Mouse (Mus musculus): Measurements from ENCODE around the gene Stau1.
"Not testable (repeated sequence)": the region's sequence is repeated elsewhere in the genome, so short reads cannot be mapped to it uniquely, and the experiment has no call there.

Stau1 gene

DNA sequence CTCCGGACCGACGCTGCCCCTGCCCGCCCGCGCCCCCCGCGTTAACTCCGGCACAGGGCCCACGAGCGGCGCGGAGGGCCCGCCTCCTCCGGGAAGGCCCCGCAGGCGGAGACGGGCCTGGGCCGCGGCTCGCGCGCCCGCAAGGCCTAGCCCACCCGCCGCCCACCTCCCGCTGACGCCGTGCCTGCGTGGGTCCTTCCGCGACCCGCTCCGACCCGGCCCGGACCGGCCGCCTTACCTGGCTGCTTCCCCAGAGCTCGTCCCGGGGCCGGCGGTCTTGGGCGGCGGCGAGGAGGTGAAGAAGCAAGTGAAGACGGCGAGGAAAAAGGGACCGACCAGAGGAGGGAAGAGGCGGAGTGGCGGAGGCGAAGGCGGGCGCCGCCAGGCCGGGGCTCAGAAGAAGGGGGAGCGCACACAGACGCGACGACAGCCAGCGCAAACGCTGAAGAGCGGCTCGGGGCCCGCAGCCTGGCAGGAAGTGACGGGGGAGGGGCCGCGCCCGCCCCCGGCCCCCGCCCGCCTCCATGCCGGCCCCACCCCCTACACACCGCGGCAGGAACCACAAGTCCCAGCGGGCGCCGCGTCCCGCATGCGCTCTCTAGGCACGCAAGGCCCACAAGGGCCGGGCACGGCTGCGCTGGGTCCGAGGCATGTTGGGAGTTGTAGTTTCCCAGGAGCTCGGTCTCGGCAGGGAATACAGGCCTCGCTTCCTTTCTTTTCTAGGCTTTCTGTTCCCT lies at the start of gene Stau1:
Gene Stau1, minus strand, starts transcription at position 504 of the 737 bp plus-strand sequence.
- peak; percentile 93 to 94 for DNase-seq

GRCm38 (mm10) chr2:167043400-167044121 lies 47.5 kb upstream of the Stau1 start:
- DNase-seq, result no peak

- no peak for DNase-seq
Observed at GRCm38 (mm10) chr2:167039386-167039785, 43.3 kb upstream of the Stau1 start.

DNA sequence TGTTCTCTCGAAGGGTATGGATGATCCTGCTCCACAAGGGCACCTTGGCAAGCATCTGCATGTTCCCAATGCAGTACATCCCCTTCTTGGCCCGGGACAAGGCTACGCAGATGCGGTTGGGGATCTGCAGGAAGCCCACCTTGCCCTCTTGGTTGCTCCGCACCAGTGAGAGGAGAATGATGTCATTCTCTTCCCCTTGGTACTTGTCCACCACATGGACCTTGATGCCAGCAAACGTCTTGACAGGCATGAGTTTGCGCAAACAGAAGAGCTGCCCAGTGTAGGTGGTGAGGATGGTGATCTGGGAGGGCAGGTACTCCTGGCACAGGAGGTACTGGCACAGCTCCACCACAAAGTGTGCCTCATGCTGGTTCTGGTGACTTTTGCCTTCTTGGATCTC lies 42.6 kb upstream of the Stau1 start:
- no peak for DNase-seq

- no peak for DNase-seq
Observed at GRCm38 (mm10) chr2:167038297-167038696, 42.2 kb upstream of the Stau1 start.

DNA sequence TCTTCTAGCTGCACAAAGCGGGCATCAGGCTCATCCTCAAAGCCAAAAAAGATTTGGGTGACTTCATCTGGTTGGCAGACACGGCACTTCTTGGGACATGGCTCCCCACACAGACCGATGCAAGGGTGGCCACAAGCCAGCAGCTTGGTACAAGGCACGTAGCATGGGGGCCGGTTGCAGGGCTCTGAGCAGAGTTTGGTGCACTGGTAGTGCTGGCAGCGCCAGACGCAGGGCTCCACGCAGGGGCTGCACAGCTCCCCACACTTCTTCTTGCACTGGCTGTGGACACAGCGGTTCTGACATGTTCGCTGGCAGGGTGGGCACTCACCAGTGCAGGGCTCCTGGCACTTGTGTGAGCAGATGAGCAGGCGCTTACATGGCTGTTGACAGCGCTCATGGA lies 41.6 kb upstream of the Stau1 start:
- DNase-seq, result no peak

DNA sequence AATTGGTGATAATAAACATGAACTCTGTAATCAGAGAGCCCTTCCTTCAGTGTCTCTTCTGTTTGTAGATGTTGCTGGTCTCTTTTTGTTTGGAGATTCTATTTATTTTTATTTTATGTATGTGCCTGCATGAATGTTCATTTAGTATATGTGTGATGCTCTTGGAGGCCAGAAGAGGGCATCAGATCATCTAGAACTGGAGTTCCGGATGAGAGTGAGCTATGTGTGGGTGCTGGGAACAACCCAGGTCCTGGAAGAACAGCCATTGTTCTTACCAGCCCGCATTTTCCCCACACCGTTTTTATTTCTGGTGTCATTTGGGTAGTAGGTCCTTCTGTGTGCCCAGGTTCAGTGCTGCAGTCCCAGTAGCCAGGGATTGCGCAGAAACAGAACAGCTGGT lies 34.4 kb upstream of the Stau1 start:
- DNase-seq, result no peak

- no peak for DNase-seq
Observed at GRCm38 (mm10) chr2:167028553-167028952, 32.5 kb upstream of the Stau1 start.

GRCm38 (mm10) chr2:167019396-167019795 lies 23.3 kb upstream of the Stau1 start:
- no peak for DNase-seq

DNA sequence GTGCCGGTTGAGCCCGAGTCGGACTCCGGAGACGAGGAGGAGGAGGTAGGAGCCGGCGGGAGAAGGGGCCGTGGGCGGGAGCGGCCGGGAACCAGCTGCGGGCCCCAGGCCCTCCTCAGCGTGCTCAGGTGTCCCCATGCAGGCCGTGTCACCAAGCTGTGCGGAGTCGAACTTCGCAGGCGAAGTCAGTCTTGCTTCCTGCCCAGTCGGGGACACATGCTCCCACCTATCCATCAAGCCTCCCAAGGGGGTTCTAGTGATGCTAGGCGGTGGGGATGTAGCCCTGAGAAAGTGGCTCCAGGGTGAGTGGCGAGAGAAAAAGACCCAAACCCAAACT lies 19.3 kb upstream of the Stau1 start:
- no peak for DNase-seq

- DNase-seq, result peak; percentile 82 to 84
Observed at GRCm38 (mm10) chr2:167014702-167015381, 18.7 kb upstream of the Stau1 start, which contains the start of gene Ddx27. TSS of gene Ddx27 (plus strand) at chr2:167015193.

DNA sequence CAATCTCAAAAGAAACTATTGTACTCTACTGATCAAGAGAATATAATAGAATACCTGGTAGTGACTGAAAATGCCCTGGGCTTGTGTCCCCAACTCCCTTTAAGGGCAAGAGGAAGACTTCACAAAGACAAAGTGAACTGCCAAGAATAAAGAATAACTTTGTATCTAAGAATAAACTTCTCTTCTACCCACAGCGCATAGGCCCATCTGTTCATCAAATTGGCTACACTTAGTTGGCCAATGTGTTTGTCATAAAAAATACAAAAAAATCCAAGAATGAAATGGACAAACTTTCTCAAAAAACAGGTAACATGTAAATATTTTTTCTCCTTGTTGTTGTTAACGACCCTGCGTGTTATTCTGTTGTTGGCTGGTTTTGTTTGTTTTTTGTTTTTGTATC lies 14.4 kb upstream of the Stau1 start:
- no peak for DNase-seq

GRCm38 (mm10) chr2:167009483-167009882 lies 13.4 kb upstream of the Stau1 start:
- no peak for DNase-seq

- DNase-seq, result not testable (repeated sequence)
Observed at GRCm38 (mm10) chr2:167007565-167007964, 11.5 kb upstream of the Stau1 start.

GRCm38 (mm10) chr2:167007001-167007491 lies 10.9 kb upstream of the Stau1 start:
- no peak for DNase-seq

DNA sequence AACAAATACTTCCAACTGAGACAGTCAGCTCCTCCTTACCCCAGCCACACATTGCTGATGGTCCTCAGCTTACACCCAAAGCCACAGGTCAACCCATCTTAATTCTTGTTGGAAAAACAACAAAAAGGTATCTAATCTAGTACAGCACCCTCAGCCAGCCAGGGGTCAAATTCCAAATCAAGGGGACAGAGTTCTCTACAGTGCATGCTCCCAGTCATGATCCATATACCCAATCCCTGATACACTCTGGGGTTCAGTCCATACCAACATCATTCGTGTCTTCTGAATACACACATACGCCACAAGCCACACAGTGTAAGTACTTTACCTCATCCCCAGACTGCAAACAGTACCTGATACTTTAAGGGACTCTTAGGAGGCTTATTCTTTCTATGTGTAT lies 10.3 kb upstream of the Stau1 start:
- no peak for DNase-seq

DNA sequence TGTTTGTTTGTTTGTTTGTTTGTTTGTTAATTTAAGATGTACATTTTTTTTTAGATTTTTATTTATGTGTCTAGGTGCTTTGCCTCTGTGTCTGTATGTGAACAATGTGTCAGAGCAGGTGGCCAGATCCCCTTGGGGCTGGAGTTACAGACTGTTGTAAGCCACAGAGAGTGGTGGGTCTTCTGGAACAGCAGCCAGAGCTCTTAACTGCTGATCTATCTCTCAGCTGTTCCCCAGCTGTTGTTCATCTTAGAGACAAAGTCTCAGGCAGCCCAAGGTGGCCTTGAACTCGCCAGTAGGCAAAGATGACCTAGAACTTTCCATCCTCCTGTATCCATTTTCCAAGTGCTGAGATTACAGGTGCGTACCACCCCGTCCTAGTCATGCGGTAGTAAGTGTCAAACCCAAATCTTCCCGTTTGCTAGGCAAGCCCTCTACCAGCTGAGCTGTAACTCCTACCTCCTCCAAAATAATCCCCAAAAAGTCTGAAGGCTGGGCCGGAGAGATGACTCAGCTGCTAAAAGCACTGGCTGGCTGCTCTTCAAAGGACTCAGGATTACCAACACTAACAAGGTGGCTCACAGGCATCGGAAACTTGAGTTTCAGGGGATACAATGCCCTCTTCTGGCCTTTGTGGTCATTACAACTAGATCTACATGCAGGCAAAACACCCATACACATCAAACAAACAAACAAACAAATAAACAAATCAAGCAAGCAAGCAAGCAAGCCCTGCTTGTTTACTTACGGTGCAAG lies 8.2 kb upstream of the Stau1 start:
- peak in 1 of 2 experiments; percentile 32 for DNase-seq

DNA sequence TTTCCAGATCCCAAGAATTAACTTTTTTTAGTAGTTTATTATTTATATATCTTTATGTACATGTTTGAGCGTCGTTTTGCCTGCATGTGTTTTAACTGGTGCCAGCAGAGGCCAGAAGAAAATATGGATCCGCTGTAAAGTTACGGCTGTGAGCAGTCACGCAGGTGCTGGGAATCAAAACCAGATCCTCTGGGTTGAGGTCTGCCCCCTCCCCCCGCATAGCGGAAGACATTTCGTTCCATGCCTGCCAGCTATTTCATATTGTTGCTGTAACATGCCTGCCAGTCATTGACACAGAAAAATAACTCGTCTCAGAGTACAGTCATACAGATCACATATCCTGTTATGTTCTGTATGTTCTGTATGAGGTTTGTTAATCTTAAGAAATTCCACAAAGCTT lies 5.4 kb upstream of the Stau1 start:
- DNase-seq, result no peak

DNA sequence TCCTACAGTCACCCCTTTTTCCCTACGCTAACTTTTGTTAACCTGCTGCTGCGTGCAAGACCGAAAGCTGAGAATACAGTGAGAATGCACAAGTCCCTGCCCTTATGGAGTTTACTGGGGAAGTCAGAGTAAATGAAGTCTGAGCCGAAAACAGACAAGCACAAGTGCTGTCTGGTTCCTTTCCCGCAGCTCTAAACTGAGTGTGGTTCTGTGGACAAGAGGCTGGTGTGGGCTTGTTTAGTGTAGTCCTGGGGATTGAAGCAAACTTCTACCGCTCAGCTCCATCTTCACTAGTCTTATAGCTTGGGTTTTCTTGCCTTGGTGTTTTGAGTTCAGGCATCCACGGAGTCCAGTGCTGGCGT lies 415 bp upstream of the Stau1 start:
- DNase-seq, result no peak

DNA sequence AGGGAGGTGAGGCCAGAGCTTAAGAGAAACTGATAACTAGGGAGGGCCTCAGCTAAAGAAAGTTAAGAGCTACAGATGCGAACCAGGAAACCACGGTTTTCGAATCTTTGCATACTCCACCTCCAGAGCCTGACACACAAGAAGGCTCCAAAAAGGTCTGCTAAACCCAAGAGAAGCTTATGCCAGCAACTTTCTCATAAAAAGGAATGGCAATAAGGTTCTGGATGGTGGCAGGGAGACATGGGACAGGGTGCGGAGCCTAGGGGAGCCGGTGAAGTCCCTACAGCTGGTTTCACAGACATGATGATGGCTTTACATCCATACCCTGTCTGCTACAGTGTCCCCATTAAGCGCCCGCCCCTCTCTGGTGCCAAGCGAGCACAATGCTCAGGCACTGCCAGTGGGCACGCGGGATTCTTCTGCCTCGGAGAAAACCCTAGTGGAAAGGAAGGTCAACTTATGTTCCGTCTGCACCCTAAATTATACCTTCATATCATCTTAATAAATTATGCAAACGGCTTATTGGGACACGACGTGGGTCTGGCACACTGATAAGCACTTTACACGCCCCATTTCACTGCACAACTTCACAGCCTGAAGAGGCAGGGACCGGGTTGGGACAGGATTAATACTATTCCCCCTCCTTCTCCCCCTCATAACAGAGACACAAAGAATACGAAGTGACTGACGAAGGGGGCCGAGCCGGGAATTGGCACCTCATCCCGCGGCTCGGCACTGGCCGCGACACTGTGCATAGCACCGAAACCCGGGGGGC lies 891 bp downstream of the Stau1 start:
- DNase-seq, result peak; percentile 19 to 30

- no peak for DNase-seq
Observed at GRCm38 (mm10) chr2:166991945-166992344, 4.2 kb downstream of the Stau1 start.

GRCm38 (mm10) chr2:166990861-166991260 lies 5.2 kb downstream of the Stau1 start:
- no peak for DNase-seq
